Mouse (Mus musculus): ENCODE results near the gene Plpp6. TPM values are rescaled to one million over a fixed set of nuclear protein-coding genes. Genes with fewer than 3 reads are reported as not detected.
"Not testable (repeated sequence)": the region's sequence is repeated elsewhere in the genome, so short reads cannot be mapped to it uniquely, and the experiment has no call there.

The Plpp6 gene
- polyA plus RNA-seq, 1 experiment: 29.7 TPM

DNA sequence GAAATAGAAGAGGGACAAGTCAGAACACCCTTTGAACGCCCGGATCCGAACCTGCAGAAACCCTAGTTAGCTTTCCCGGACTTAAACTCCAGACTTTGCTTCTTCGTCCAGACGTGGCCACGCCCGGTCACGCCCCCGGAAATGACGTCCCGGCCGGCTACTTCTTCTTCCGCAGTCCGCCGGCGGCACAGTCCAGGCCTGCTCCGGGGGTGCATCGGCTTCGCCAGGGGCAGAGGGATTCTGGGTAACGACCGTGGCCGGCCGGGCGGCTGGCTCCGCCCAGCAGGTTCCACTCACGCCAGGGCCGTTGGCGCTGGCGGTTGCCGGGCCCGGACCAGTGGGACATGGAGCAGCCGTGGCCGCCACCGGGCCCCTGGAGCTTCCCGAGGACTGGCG is 26.4 kb downstream of the Plpp6 start, which contains the start of gene Cdc37l1:
TSS of gene Cdc37l1 (plus strand) at position 159 of the 396 bp plus-strand sequence.
- TF ChIP-seq POLR2A (IDR thresholded peaks at IDR 0.05; ENCODE audit: borderline replicate concordance, insufficient read depth, low read length) (peak; percentile 74; the same call in 1 of the 2 replicates), CTCF (IDR thresholded peaks at IDR 0.05; ENCODE audit: borderline replicate concordance, insufficient read depth, low read depth, low read length) (no peak)
- no peaks in the 10 kb centered on the region for H3K27me3 ChIP-seq (ENCODE audit: control insufficient read depth, insufficient read depth, low read length)
- WGBS: under 1% methylated on average over 37 of the region's 37 CpGs
- H3K4me1 ChIP-seq (ENCODE audit: control insufficient read depth, insufficient read depth, low read length): peaks cover 14% of the 10 kb centered on the region; the same call in 1 of the 2 replicates
- peak within 1 kb of the TSS; percentile 83 for H3K4me3 ChIP-seq (replicated peaks; ENCODE audit: insufficient read depth, low read depth, low read length)
- H3K27ac ChIP-seq (ENCODE audit: insufficient read depth, low read length): peak within 1 kb of the TSS; percentile 48
- DNase-seq: peak; percentile 97

DNA sequence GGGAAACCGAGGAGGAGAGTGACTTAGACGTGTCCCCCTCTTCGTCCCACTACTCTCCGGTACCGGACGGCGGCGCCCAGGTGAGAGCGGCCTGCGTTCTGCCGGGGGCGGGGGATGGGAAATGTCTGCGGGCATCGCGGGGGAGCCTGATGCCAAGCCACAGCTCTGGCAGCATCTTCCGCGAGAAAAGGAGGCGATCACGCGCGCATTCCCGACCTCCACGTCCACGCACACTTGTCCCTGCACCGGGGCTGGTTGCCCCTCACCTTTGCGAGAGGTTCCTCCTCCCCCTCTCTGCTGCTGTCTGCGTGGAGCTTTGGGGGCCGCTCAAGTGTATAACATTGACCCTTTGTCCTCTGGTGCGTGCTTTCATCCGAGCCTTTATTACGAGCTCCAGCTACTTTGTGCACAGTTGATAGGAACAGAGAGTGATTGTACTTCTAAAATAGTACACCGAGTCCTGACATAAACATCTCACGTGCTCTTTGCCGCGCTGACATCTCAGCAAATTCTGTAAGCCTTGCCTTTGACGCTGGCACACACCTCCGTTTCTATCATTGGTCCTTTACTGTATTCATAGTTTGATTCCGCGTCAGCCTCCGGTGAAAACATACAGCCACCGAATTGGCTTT is 27.0 kb downstream of the Plpp6 start:
- under 1% methylated on average over 40 of the region's 41 CpGs for WGBS
- TF ChIP-seq POLR2A (IDR thresholded peaks at IDR 0.05; ENCODE audit: borderline replicate concordance, insufficient read depth, low read length) (no peak), CTCF (IDR thresholded peaks at IDR 0.05; ENCODE audit: borderline replicate concordance, insufficient read depth, low read depth, low read length) (no peak)

DNA sequence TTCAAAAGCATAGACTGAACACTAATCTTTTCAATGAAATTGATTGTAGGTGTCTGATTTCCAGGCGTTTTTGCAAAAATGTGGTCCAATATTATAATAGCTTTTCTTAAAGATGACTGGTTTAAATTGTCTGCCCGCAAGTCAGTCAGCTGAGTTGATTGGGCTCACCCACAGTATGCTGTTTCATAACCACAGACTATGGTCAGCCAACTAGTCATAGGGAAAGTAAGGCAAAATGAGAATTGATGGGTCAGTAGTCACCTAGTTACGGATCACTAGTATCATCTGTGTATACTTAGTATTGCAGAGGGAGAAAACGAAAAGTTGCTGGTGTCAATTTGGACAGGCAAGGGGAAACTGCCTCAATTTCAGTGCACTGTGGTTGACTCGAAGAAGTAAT is 27.6 kb downstream of the Plpp6 start:
- DNase-seq: no peak
- 57% methylated on average over 5 of the region's 5 CpGs for WGBS
- no peak for TF ChIP-seq POLR2A (IDR thresholded peaks at IDR 0.05; ENCODE audit: borderline replicate concordance, insufficient read depth, low read length)
- no peak for TF ChIP-seq CTCF (IDR thresholded peaks at IDR 0.05; ENCODE audit: borderline replicate concordance, insufficient read depth, low read depth, low read length)
- Histone ChIP-seq H3K4me3 (replicated peaks; ENCODE audit: insufficient read depth, low read depth, low read length) (peak overlapping the region; percentile 38), H3K27ac (ENCODE audit: insufficient read depth, low read length) (no peak overlapping the region), H3K27me3 (ENCODE audit: control insufficient read depth, insufficient read depth, low read length) (no peaks in the 10 kb centered on the region), H3K4me1 (ENCODE audit: control insufficient read depth, insufficient read depth, low read length) (peaks cover 14% of the 10 kb centered on the region; the same call in 1 of the 2 replicates)

More for the DNA sequence above, 27.0 kb downstream of the Plpp6 start:
- no peak for DNase-seq
- H3K4me3 ChIP-seq (replicated peaks; ENCODE audit: insufficient read depth, low read depth, low read length): peak overlapping the region; percentile 83
- peaks cover 14% of the 10 kb centered on the region; the same call in 1 of the 2 replicates for H3K4me1 ChIP-seq (ENCODE audit: control insufficient read depth, insufficient read depth, low read length)
- H3K27me3 ChIP-seq (ENCODE audit: control insufficient read depth, insufficient read depth, low read length): no peaks in the 10 kb centered on the region
- peak overlapping the region; percentile 48 for H3K27ac ChIP-seq (ENCODE audit: insufficient read depth, low read length)

DNA sequence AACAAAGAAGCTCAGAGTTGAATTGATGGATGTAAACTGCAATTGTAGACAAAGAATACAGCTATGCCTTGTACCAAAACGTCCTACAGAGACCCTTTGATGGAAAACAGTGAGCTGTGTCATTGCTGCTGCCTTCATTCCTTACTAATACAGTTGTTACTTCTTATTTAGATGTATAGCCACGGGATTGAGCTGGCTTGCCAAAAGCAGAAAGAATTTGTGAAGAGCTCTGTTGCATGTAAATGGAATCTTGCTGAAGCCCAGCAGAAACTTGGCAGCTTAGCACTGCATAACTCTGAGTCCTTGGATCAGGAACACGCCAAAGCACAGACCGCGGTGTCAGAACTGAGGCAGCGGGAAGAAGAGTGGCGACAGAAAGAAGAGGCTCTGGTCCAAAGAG is 31.1 kb downstream of the Plpp6 start:
- DNase-seq: peak in 1 of 2 experiments; percentile 28
- peaks cover 10% of the 10 kb centered on the region; the same call in 1 of the 2 replicates for H3K4me1 ChIP-seq (ENCODE audit: control insufficient read depth, insufficient read depth, low read length)
- no peak overlapping the region for H3K4me3 ChIP-seq (replicated peaks; ENCODE audit: insufficient read depth, low read depth, low read length)
- no peaks in the 10 kb centered on the region for H3K27me3 ChIP-seq (ENCODE audit: control insufficient read depth, insufficient read depth, low read length)
- H3K27ac ChIP-seq (ENCODE audit: insufficient read depth, low read length): peak overlapping the region; percentile 38; the same call in 1 of the 2 replicates
- WGBS: 13% methylated on average over 7 of the region's 7 CpGs
- TF ChIP-seq POLR2A (IDR thresholded peaks at IDR 0.05; ENCODE audit: borderline replicate concordance, insufficient read depth, low read length) (no peak), CTCF (IDR thresholded peaks at IDR 0.05; ENCODE audit: borderline replicate concordance, insufficient read depth, low read depth, low read length) (no peak)

DNA sequence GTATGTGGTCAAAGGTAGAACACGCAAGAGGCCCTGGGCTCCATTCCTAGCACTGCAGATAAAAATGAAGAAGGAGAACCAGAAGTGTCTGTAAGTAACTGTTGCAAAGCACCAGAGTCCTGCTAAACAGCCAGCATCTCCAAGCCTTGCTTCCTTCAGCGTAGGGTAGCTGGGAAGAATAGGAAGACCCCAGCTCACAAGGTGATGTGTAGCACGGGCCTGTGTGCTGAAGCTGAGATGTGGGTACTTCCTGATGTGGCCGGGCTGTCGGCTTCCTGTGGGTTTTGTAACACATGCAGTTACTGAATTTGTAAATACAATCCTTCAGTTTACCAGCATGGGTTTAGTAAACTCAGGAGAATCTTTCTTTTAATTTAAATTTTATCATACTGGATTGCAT is 31.6 kb downstream of the Plpp6 start:
- peak overlapping the region; percentile 38; the same call in 1 of the 2 replicates for H3K27ac ChIP-seq (ENCODE audit: insufficient read depth, low read length)
- TF ChIP-seq CTCF (IDR thresholded peaks at IDR 0.05; ENCODE audit: borderline replicate concordance, insufficient read depth, low read depth, low read length) (no peak), POLR2A (IDR thresholded peaks at IDR 0.05; ENCODE audit: borderline replicate concordance, insufficient read depth, low read length) (no peak)
- H3K27me3 ChIP-seq (ENCODE audit: control insufficient read depth, insufficient read depth, low read length): no peaks in the 10 kb centered on the region
- 68% methylated on average over 5 of the region's 5 CpGs for WGBS
- DNase-seq: no peak
- no peak overlapping the region for H3K4me3 ChIP-seq (replicated peaks; ENCODE audit: insufficient read depth, low read depth, low read length)
- H3K4me1 ChIP-seq (ENCODE audit: control insufficient read depth, insufficient read depth, low read length): peaks cover 10% of the 10 kb centered on the region; the same call in 1 of the 2 replicates

DNA sequence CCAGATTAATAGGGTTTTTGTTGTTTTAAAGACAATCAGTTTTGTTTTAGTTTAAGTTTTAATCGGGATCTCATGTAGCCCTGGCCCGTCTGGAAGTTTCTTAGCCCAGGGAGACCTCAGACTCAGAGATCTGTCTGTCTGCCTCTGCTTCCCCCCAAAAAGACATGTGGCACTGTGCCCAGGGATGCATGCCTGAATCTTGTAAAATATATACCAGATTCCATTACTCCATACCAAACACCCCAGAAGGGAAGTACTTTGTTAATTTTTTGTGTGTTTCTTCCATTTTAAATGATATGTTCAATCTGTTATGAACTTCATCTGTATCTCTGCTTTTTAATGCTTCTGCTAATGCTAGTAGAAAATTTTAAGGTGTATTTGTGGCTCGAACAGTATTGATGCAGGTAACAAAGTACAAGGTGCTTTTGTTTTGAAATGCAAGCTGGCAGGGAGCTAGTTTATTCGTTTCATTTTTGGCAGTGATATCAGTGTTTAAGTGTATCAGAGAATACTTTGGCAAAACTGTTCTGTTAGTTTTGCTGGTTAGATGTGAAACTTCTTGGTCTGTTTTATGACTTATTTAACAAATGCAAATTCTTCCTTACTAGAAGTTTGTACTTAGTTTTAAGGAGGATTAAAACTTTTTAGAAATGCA is 34.4 kb downstream of the Plpp6 start:
- H3K4me3 ChIP-seq (replicated peaks; ENCODE audit: insufficient read depth, low read depth, low read length): no peak overlapping the region

DNA sequence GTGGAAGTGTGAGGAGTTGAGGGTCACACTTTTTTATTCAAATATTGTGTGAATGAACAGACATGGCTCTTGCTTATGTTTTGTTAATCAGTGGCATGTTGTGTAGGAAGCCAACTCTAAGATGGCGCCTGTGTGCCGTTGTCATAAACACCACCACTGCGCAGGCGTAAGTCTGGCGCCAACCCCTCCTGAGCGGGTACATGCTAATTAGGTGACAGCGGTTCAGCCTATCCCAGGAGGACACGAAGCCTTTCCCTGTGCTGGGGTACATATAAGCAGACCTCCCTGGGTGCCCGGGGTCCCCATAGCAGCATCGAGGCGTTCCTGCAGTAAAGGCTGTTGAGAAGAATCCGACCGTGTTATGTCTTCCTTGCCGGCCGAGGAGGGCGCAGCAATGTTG is 36.6 kb downstream of the Plpp6 start:
- H3K4me1 ChIP-seq (ENCODE audit: control insufficient read depth, insufficient read depth, low read length); DNase-seq: not testable (repeated sequence)
- 96% methylated on average over 16 of the region's 16 CpGs for WGBS

More for the DNA sequence above, 34.4 kb downstream of the Plpp6 start:
- 63% methylated on average over 4 of the region's 4 CpGs for WGBS
- H3K27ac ChIP-seq (ENCODE audit: insufficient read depth, low read length): no peak overlapping the region
- no peak for TF ChIP-seq CTCF (IDR thresholded peaks at IDR 0.05; ENCODE audit: borderline replicate concordance, insufficient read depth, low read depth, low read length)
- no peak for TF ChIP-seq POLR2A (IDR thresholded peaks at IDR 0.05; ENCODE audit: borderline replicate concordance, insufficient read depth, low read length)
- H3K27me3 ChIP-seq (ENCODE audit: control insufficient read depth, insufficient read depth, low read length): no peaks in the 10 kb centered on the region
- H3K4me1 ChIP-seq (ENCODE audit: control insufficient read depth, insufficient read depth, low read length): peaks cover 7% of the 10 kb centered on the region; the same call in 1 of the 2 replicates
- DNase-seq: no peak

More for the DNA sequence above, 36.6 kb downstream of the Plpp6 start:
- H3K27me3 ChIP-seq (ENCODE audit: control insufficient read depth, insufficient read depth, low read length); H3K4me3 ChIP-seq (replicated peaks; ENCODE audit: insufficient read depth, low read depth, low read length); H3K27ac ChIP-seq (ENCODE audit: insufficient read depth, low read length): not testable (repeated sequence)
